Mouse (Mus musculus) megakaryocyte, embryonic 14.5 days (primary cell): ENCODE results near the gene Mical2.

Experiments used
- FLI1 ChIP-seq: IDR thresholded peaks from 2 replicates; pipeline ENCODE4 v1.6.1; 2012; ENCODE audit warnings: low read length, inconsistent platforms, mixed read lengths
- GATA1 ChIP-seq: IDR thresholded peaks from 3 replicates; pipeline ENCODE4 v1.6.1; 2012; ENCODE audit warnings: mixed read lengths, low read length, inconsistent platforms, borderline replicate concordance

DNA sequence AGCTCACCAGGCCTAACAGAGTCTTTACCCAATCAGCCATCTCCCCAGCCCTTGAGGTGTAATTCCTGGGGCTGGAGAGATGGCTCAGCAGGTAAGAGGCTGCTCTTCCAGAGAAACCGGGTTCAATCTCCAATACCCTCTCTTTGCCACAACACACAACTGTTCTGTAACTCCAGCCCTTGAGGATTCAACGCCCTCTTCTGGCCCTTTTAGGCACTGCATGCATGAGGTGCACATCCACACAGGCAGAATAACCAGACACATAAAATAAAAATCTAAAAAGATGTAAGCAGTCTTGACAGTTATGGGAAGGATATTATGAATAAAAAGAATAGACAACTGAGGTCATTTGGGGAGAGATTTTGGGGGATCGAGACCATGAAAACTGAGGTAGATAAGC is 9.8 kb upstream of the Mical2 start:
- TF ChIP-seq GATA1 (no peak), FLI1 (no peak)
